Mouse (Mus musculus) thymus, adult 2 months (tissue): ENCODE measurements around the gene Mrps5.

Experiments
- CTCF ChIP-seq: fragments of 200-500 bp; IDR thresholded peaks from 2 replicates; pipeline ENCODE4 v1.5.1; 2012; ENCODE audit warnings: mild to moderate bottlenecking, control low read depth, low read length, moderate library complexity, borderline replicate concordance; ENCODE audit not compliant: control insufficient read depth, poor library complexity, insufficient read depth; ENCODE audit errors: extremely low read depth
- POLR2A ChIP-seq: fragments of 200-500 bp; IDR thresholded peaks from 2 replicates; pipeline ENCODE4 v1.6.1; 2012; ENCODE audit warnings: mild to moderate bottlenecking, low read length, control low read depth, moderate library complexity; ENCODE audit not compliant: control insufficient read depth, poor library complexity, insufficient read depth; ENCODE audit errors: extremely low read depth

DNA sequence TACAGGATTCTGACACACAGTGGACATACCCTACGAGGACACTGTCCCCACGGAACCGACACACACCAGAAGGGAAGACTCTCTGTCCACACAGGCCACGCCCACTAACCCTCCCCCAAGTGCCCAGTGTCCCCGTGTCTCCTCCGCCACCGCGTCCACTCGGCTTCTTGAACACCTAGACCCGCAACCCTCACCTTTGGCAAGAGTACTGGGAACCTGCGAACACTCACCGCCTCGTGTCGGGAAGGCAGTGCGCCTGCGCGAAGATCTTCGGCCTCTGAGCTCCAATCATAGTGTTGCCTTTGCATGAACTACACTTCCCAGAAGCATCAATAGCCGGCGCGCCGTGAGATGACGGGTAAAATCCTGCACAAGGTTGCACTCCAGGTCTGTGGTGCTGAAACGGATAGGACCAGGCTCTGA, 2.6 kb upstream of the Mrps5 start:
- TF ChIP-seq CTCF (no peak), POLR2A (0 out of 2 replicates have a peak, but pooled peaks have one; percentile 13)
